ENCODE assay signal across 20 mouse cellular contexts in the genomic region with DNA sequence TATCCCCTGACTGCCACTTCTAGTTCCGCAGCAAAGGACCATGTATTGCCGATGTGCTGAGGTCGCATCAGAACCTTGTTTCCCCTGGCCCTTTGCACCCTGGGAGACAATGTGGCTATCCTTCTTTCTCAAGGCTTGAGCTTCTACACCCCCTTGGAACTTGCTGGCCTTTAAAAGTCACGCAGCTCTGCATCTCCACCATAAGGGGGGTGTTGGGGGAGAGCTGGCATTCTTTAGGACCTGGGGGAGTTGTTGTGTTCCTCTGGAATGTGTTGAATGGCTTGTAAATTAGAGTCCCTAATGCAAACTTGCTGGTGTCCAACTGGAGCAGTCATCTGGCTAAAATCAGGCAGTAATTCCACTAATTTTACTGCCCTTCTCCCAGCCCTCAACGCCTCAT.
DNase-seq lines count a peak whose midpoint lies in the region; ATAC-seq and TF ChIP-seq lines count a peak whose summit lies in the region.
"Had no signal": no experiment of that assay in that cellular context is flagged by ENCODE, and none has a peak within 500 bp of the region (broad histone marks: within the 10 kb centered on the region; RNA-seq: fewer than 3 reads in every experiment).

No protein-coding gene starts in this region.

- intact Hi-C loops in gastrocnemius, postnatal 14 days (cut with DNase I; ENCODE audit: low total_unique reads) = no loop called here

- no peak overlapping the region for H3K4me2 ChIP-seq in midbrain, postnatal 0 days (ENCODE audit: low read depth, low read length, poor library complexity, severe bottlenecking)
- no peak overlapping the region for H3K4me2 ChIP-seq in limb, embryonic 14.5 days (replicated peaks; ENCODE audit: low read depth, low read length, severe bottlenecking)
- H3K4me2 ChIP-seq in liver, postnatal 0 days (ENCODE audit: low read depth, low read length) = no peak overlapping the region
- H3K4me2 ChIP-seq: heart, embryonic 15.5 days; liver, embryonic 13.5 days; lung, embryonic 15.5 days; midbrain, embryonic 12.5 days; neural tube, embryonic 15.5 days had no signal

- peak overlapping the region; percentile 63; the same call in 1 of the 2 replicates for H3K27ac ChIP-seq in midbrain, embryonic 10.5 days (replicated peaks)
- H3K27ac ChIP-seq in midbrain, postnatal 0 days (ENCODE audit: low read depth, low read length) = no peak overlapping the region
- H3K27ac ChIP-seq in embryonic facial prominence, embryonic 10.5 days (replicated peaks) = peak overlapping the region; percentile 63
- no peak overlapping the region for H3K27ac ChIP-seq in limb, embryonic 14.5 days (replicated peaks; ENCODE audit: low read depth, low read length)
- H3K27ac ChIP-seq in liver, postnatal 0 days (ENCODE audit: low read depth) = no peak overlapping the region
- H3K27ac ChIP-seq: heart, adult 2 months; heart, embryonic 15.5 days; liver, embryonic 13.5 days; lung, embryonic 15.5 days; midbrain, embryonic 12.5 days; neural tube, embryonic 15.5 days had no signal

- H3K9me3 ChIP-seq in midbrain, embryonic 10.5 days (replicated peaks) = no peaks in the 10 kb centered on the region
- no peaks in the 10 kb centered on the region for H3K9me3 ChIP-seq in midbrain, postnatal 0 days (ENCODE audit: low read length)
- no peaks in the 10 kb centered on the region for H3K9me3 ChIP-seq in embryonic facial prominence, embryonic 10.5 days
- H3K9me3 ChIP-seq in limb, embryonic 14.5 days (ENCODE audit: control insufficient read depth, low read length) = no peaks in the 10 kb centered on the region
- H3K9me3 ChIP-seq in liver, postnatal 0 days (ENCODE audit: low read length) = no peaks in the 10 kb centered on the region
- H3K9me3 ChIP-seq: heart, embryonic 15.5 days; liver, embryonic 13.5 days; lung, embryonic 15.5 days; midbrain, embryonic 12.5 days; neural tube, embryonic 15.5 days had no signal

- DNase-seq in midbrain, embryonic 10.5 days (ENCODE audit: low spot score) = no peak
- DNase-seq in midbrain, postnatal 0 days (ENCODE audit: low spot score) = no peak
- DNase-seq in embryonic facial prominence, embryonic 10.5 days (ENCODE audit: low spot score) = peak; percentile 40
- DNase-seq in kidney, postnatal 10 days = peak; percentile 57
- DNase-seq in limb, embryonic 14.5 days (ENCODE audit: low spot score) = no peak
- no peak for DNase-seq in heart, adult 9 months (ENCODE audit: low spot score in 2 of 2)
- DNase-seq in gastrocnemius, postnatal 14 days = no peak
- DNase-seq in liver, postnatal 0 days = no peak
- DNase-seq: adrenal gland, adult 2 months; cerebellum, adult 8-10 months; gastrocnemius, postnatal 25 days; heart, adult 2 months; heart, postnatal 4 days; liver, embryonic 13.5 days; lung, postnatal 4 days; right cerebral cortex, postnatal 25 days had no signal

- H3K27me3 ChIP-seq in midbrain, embryonic 10.5 days (ENCODE audit: low read depth, poor library complexity, severe bottlenecking) = 0 out of 2 replicates have a peak, but pooled peaks cover 12% of the 10 kb centered on the region
- no peaks in the 10 kb centered on the region for H3K27me3 ChIP-seq in midbrain, postnatal 0 days (ENCODE audit: insufficient read depth, low read length)
- H3K27me3 ChIP-seq in embryonic facial prominence, embryonic 10.5 days (replicated peaks; ENCODE audit: low read depth, poor library complexity, severe bottlenecking) = peaks cover 20% of the 10 kb centered on the region
- no peaks in the 10 kb centered on the region; the same call in 1 of the 2 replicates for H3K27me3 ChIP-seq in limb, embryonic 14.5 days (ENCODE audit: control insufficient read depth, insufficient read depth, low read length)
- H3K27me3 ChIP-seq in liver, postnatal 0 days (ENCODE audit: insufficient read depth, low read length) = no peaks in the 10 kb centered on the region
- H3K27me3 ChIP-seq: heart, embryonic 15.5 days; liver, embryonic 13.5 days; lung, embryonic 15.5 days; midbrain, embryonic 12.5 days; neural tube, embryonic 15.5 days had no signal

- TF ChIP-seq POLR2A in limb, embryonic 14.5 days (IDR thresholded peaks at IDR 0.05; ENCODE audit: borderline replicate concordance, extremely low read depth, insufficient read depth, insufficient read length) = no peak

- H3K4me3 ChIP-seq in midbrain, embryonic 10.5 days = no peak overlapping the region
- no peak overlapping the region for H3K4me3 ChIP-seq in midbrain, postnatal 0 days (ENCODE audit: low read depth, low read length)
- H3K4me3 ChIP-seq in embryonic facial prominence, embryonic 10.5 days = no peak overlapping the region
- H3K4me3 ChIP-seq in limb, embryonic 14.5 days (replicated peaks; ENCODE audit: low read length) = no peak overlapping the region
- no peak overlapping the region for H3K4me3 ChIP-seq in liver, postnatal 0 days (ENCODE audit: low read depth, low read length)
- H3K4me3 ChIP-seq: heart, adult 2 months; heart, embryonic 15.5 days; liver, embryonic 13.5 days; lung, embryonic 15.5 days; midbrain, embryonic 12.5 days; neural tube, embryonic 15.5 days had no signal

- ATAC-seq in midbrain, postnatal 0 days (ENCODE audit: low FRiP score) = no peak
- peak; percentile 74 for ATAC-seq in limb, embryonic 14.5 days (ENCODE audit: low FRiP score, low read depth)
- no peak for ATAC-seq in liver, postnatal 0 days

- H3K9ac ChIP-seq in midbrain, postnatal 0 days (replicated peaks; ENCODE audit: low read length, poor library complexity, severe bottlenecking) = no peak overlapping the region
- no peak overlapping the region for H3K9ac ChIP-seq in limb, embryonic 14.5 days (ENCODE audit: low read depth, low read length, severe bottlenecking)
- H3K9ac ChIP-seq in liver, postnatal 0 days (replicated peaks) = no peak overlapping the region
- H3K9ac ChIP-seq: heart, embryonic 15.5 days; liver, embryonic 13.5 days; lung, embryonic 15.5 days; midbrain, embryonic 12.5 days; neural tube, embryonic 15.5 days had no signal

- H3K4me1 ChIP-seq in midbrain, embryonic 10.5 days = peaks cover 20% of the 10 kb centered on the region
- no peaks in the 10 kb centered on the region for H3K4me1 ChIP-seq in midbrain, postnatal 0 days (ENCODE audit: insufficient read depth, low read length)
- peaks cover 57% of the 10 kb centered on the region for H3K4me1 ChIP-seq in embryonic facial prominence, embryonic 10.5 days
- peaks cover 30% of the 10 kb centered on the region for H3K4me1 ChIP-seq in limb, embryonic 14.5 days (ENCODE audit: control insufficient read depth, insufficient read depth, low read length)
- no peaks in the 10 kb centered on the region for H3K4me1 ChIP-seq in liver, postnatal 0 days (ENCODE audit: insufficient read depth)
- H3K4me1 ChIP-seq: liver, embryonic 13.5 days had no signal

- no peaks in the 10 kb centered on the region for H3K36me3 ChIP-seq in midbrain, embryonic 10.5 days
- H3K36me3 ChIP-seq in midbrain, postnatal 0 days (ENCODE audit: insufficient read depth, low read length) = no peaks in the 10 kb centered on the region
- no peaks in the 10 kb centered on the region for H3K36me3 ChIP-seq in embryonic facial prominence, embryonic 10.5 days (replicated peaks)
- H3K36me3 ChIP-seq in limb, embryonic 14.5 days (ENCODE audit: control insufficient read depth, insufficient read depth, low read length) = no peaks in the 10 kb centered on the region
- no peaks in the 10 kb centered on the region for H3K36me3 ChIP-seq in liver, postnatal 0 days (replicated peaks; ENCODE audit: insufficient read depth, low read length)
- H3K36me3 ChIP-seq: heart, embryonic 15.5 days; liver, embryonic 13.5 days; lung, embryonic 15.5 days; midbrain, embryonic 12.5 days; neural tube, embryonic 15.5 days had no signal

- TF ChIP-seq EP300 in liver, postnatal 0 days (IDR thresholded peaks at IDR 0.05; ENCODE audit: low read depth) = no peak

- WGBS in midbrain, embryonic 10.5 days = 50% methylated on average over 5 of the region's 5 CpGs
- WGBS in midbrain, postnatal 0 days = 76% methylated on average over 5 of the region's 5 CpGs
- WGBS in embryonic facial prominence, embryonic 10.5 days = 38% methylated on average over 5 of the region's 5 CpGs
- 19% methylated on average over 5 of the region's 5 CpGs for WGBS in limb, embryonic 14.5 days
- WGBS in liver, postnatal 0 days (ENCODE audit: insufficient replicate concordance) = 66% methylated on average over 5 of the region's 5 CpGs

- no peak for TF ChIP-seq CTCF in midbrain, postnatal 0 days (IDR thresholded peaks at IDR 0.05)
- TF ChIP-seq CTCF in liver, postnatal 0 days (IDR thresholded peaks at IDR 0.05; ENCODE audit: low read depth) = no peak

Comparison
In these comparisons a context has a peak if more than half of its experiments do, and no peak if none do; other contexts are left out.
1. H3K27ac ChIP-seq: peak in midbrain, embryonic 10.5 days (single experiment) and embryonic facial prominence, embryonic 10.5 days (single experiment); none in midbrain, postnatal 0 days (single experiment), limb, embryonic 14.5 days (single experiment) and liver, postnatal 0 days (single experiment).
2. DNase-seq: peak in embryonic facial prominence, embryonic 10.5 days (single experiment) and kidney, postnatal 10 days (single experiment); none in midbrain, embryonic 10.5 days (single experiment), midbrain, postnatal 0 days (single experiment), limb, embryonic 14.5 days (single experiment), heart, adult 9 months (0 of 2), gastrocnemius, postnatal 14 days (single experiment) and liver, postnatal 0 days (single experiment).